Mouse (Mus musculus) T-helper 17 cell (primary cell): ENCODE measurements around the gene Ddhd1.
"Not testable (repeated sequence)": the region's sequence is repeated elsewhere in the genome, so short reads cannot be mapped to it uniquely, and the experiment has no call there.

Source experiments
- in situ Hi-C, 2 experiments: fragments of 300-600 bp; cut with MboI, MseI; formaldehyde crosslinking; loops; 1 replicate in 1 of 2; 2 replicates in 1 of 2; pipeline ENCODE4 v1.15.1; 2025; ENCODE audit warnings: high pct_unique_total_duplicates in 2 of 2

Gene Ddhd1

GRCm38 (mm10) chr14:45580923-45581827 is 76.8 kb downstream of the Ddhd1 start:
- in situ Hi-C loops, result not testable (repeated sequence)

GRCm38 (mm10) chr14:45566066-45566937 is 91.6 kb downstream of the Ddhd1 start:
- in situ Hi-C loops, result loop anchor here (5.0 kb wide), 2 partner anchors 126 to 216 kb away; no protein-coding TSS in a partner anchor

GRCm38 (mm10) chr14:45565216-45566065 is 92.5 kb downstream of the Ddhd1 start:
- in situ Hi-C loops, result loop anchor here (5.0 kb wide), 2 partner anchors 127 to 217 kb away; no protein-coding TSS in a partner anchor

- in situ Hi-C loops, result loop anchor here in 1 of 2 experiments (5.0 kb wide), 1 partner anchor 129 kb away; no protein-coding TSS in a partner anchor
Measured at GRCm38 (mm10) chr14:45563577-45563976, 94.4 kb downstream of the Ddhd1 start.

GRCm38 (mm10) chr14:45561681-45562080 is 96.3 kb downstream of the Ddhd1 start:
- in situ Hi-C loops, result loop anchor here in 1 of 2 experiments (5.0 kb wide), 1 partner anchor 131 kb away; no protein-coding TSS in a partner anchor

- in situ Hi-C loops, result no loop called here
Measured at GRCm38 (mm10) chr14:45559018-45559417, 98.9 kb downstream of the Ddhd1 start.

GRCm38 (mm10) chr14:45554336-45554735 is 103.6 kb downstream of the Ddhd1 start:
- in situ Hi-C loops, result no loop called here

- in situ Hi-C loops, result no loop called here
Measured at GRCm38 (mm10) chr14:45553854-45554253, 104.1 kb downstream of the Ddhd1 start.

- in situ Hi-C loops, result no loop called here
Measured at GRCm38 (mm10) chr14:45552431-45552830, 105.5 kb downstream of the Ddhd1 start.

GRCm38 (mm10) chr14:45551121-45551768 is 106.7 kb downstream of the Ddhd1 start:
- in situ Hi-C loops, result no loop called here

GRCm38 (mm10) chr14:45550010-45550647 is 107.8 kb downstream of the Ddhd1 start:
- in situ Hi-C loops, result no loop called here

GRCm38 (mm10) chr14:45548118-45548517 is 109.8 kb downstream of the Ddhd1 start:
- in situ Hi-C loops, result no loop called here

- in situ Hi-C loops, result no loop called here
Measured at GRCm38 (mm10) chr14:45544905-45545304, 113.0 kb downstream of the Ddhd1 start.

- in situ Hi-C loops, result no loop called here
Measured at GRCm38 (mm10) chr14:45544026-45544425, 113.9 kb downstream of the Ddhd1 start.

GRCm38 (mm10) chr14:45539659-45540468 is 118.1 kb downstream of the Ddhd1 start:
- in situ Hi-C loops, result no loop called here
